Mouse (Mus musculus): ENCODE measurements around the gene Card19.

GRCm38 (mm10) chr13:49194811-49195210, 21.0 kb downstream of the Card19 start:
- no peak for TF ChIP-seq USF1 (IDR thresholded peaks at IDR 0.05; ENCODE audit: low read depth)
- TF ChIP-seq TCF12 (IDR thresholded peaks at IDR 0.05; ENCODE audit: insufficient read depth, poor library complexity, severe bottlenecking): no peak
- TF ChIP-seq POLR2AphosphoS2 (IDR thresholded peaks at IDR 0.05; ENCODE audit: insufficient read length, low read depth): no peak
- TF ChIP-seq MYOG (IDR thresholded peaks at IDR 0.05; ENCODE audit: control insufficient read depth in 1 of 3, insufficient read depth in 1 of 3, insufficient read length in 2 of 3, low read depth in 2 of 3): no peak
- no peak for TF ChIP-seq POLR2A (IDR thresholded peaks at IDR 0.05; ENCODE audit: insufficient read length, low read depth)
- no peak for TF ChIP-seq SRF (IDR thresholded peaks at IDR 0.05; ENCODE audit: control insufficient read depth, insufficient read length, low read depth)
- TF ChIP-seq MAX (IDR thresholded peaks at IDR 0.05; ENCODE audit: low read depth): no peak
- no peak for TF ChIP-seq E2F4 (IDR thresholded peaks at IDR 0.05; ENCODE audit: insufficient read depth)
- TF ChIP-seq CEBPB (IDR thresholded peaks at IDR 0.05; ENCODE audit: insufficient read depth, poor library complexity, severe bottlenecking): no peak
- no peak for TF ChIP-seq TCF3 (IDR thresholded peaks at IDR 0.05; ENCODE audit: insufficient read length, low read depth)
- TF ChIP-seq REST (IDR thresholded peaks at IDR 0.05; ENCODE audit: insufficient read depth, insufficient read length): no peak
- TF ChIP-seq MYOD1 (IDR thresholded peaks at IDR 0.05; ENCODE audit: control insufficient read depth in 1 of 3, insufficient read length in 2 of 3, low read depth in 2 of 3): no peak
